Mouse (Mus musculus) ES-E14 (cell line): ENCODE data around the gene Esf1. TPM values are rescaled to one million over a fixed set of nuclear protein-coding genes. Genes with fewer than 3 reads are reported as not detected.

ENCODE experiments used
- DNase-seq: peaks from one replicate; pipeline ENCODE4 v3.0.0-alpha.2; 2013; ENCODE audit warnings: low read depth, low spot score
- H3K27ac ChIP-seq: 2 replicates; pipeline ENCODE4 v1.5.1; 2012; ENCODE audit warnings: low read depth, mild to moderate bottlenecking, low read length, moderate library complexity, mixed read lengths; ENCODE audit not compliant: poor library complexity, insufficient read depth, severe bottlenecking
- H3K36me3 ChIP-seq: 2 replicates; pipeline ENCODE4 v1.6.1; 2012; ENCODE audit warnings: mild to moderate bottlenecking, low read length, moderate library complexity, mixed read lengths; ENCODE audit not compliant: control insufficient read depth, poor library complexity, insufficient read depth, severe bottlenecking
- H3K4me1 ChIP-seq, 2 experiments: fragments of 150-350 bp in 1 of 2; sonication (generic) in 1 of 2; 2 replicates each; pipeline ENCODE4 v1.6.1; 2012; ENCODE audit warnings: low read length in 2 of 2, mild to moderate bottlenecking in 1 of 2, mixed read lengths in 1 of 2; ENCODE audit not compliant: control insufficient read depth in 2 of 2, insufficient read depth in 2 of 2, poor library complexity in 1 of 2
- H3K4me3 ChIP-seq, 2 experiments: fragments of 150-350 bp in 1 of 2; sonication (generic) in 1 of 2; 2 replicates each; pipeline ENCODE4 v1.5.1; 2012; ENCODE audit warnings: low read length in 2 of 2, low read depth in 1 of 2, mild to moderate bottlenecking in 1 of 2, mixed read lengths in 1 of 2; ENCODE audit not compliant: insufficient read depth in 1 of 2, poor library complexity in 1 of 2, severe bottlenecking in 1 of 2
- H3K9ac ChIP-seq: 2 replicates; pipeline ENCODE4 v1.6.1; 2012; ENCODE audit warnings: low read depth, mild to moderate bottlenecking, low read length, mixed read lengths; ENCODE audit not compliant: poor library complexity, insufficient read depth, severe bottlenecking
- H3K9me3 ChIP-seq: fragments of 150-350 bp; sonication (generic); 2 replicates; pipeline ENCODE4 v1.6.1; 2012; ENCODE audit warnings: low read depth, mild to moderate bottlenecking, low read length; ENCODE audit not compliant: control insufficient read depth, insufficient read depth
- CHD2 ChIP-seq: IDR thresholded peaks from 2 replicates; pipeline ENCODE4 v1.6.1; 2014; ENCODE audit warnings: mild to moderate bottlenecking, low read depth, low read length, inconsistent platforms
- HCFC1 ChIP-seq: IDR thresholded peaks from 2 replicates; pipeline ENCODE4 v1.6.1; 2012; ENCODE audit warnings: low read length, inconsistent platforms, borderline replicate concordance; ENCODE audit not compliant: insufficient read depth
- MAFK ChIP-seq: IDR thresholded peaks from 2 replicates; pipeline ENCODE4 v1.6.1; 2014; ENCODE audit warnings: mild to moderate bottlenecking, low read depth, low read length, inconsistent platforms; ENCODE audit not compliant: insufficient read depth
- ZC3H11A ChIP-seq: IDR thresholded peaks from 2 replicates; pipeline ENCODE4 v1.6.1; 2012; ENCODE audit warnings: low read depth, mild to moderate bottlenecking, inconsistent platforms, low read length, borderline replicate concordance
- ZNF384 ChIP-seq: IDR thresholded peaks from 2 replicates; pipeline ENCODE4 v1.6.1; 2012; ENCODE audit warnings: low read depth, low read length, inconsistent platforms
- in situ Hi-C, 2 experiments: fragments of 600-800 bp; cut with MboI; formaldehyde crosslinking; loops; one replicate each; pipeline ENCODE4 v1.15.1; 2025; ENCODE audit warnings: low sequenced_read_pairs in 2 of 2, inconsistent platforms in 1 of 2; ENCODE audit not compliant: unreplicated experiment in 2 of 2
- total RNA-seq: library from RNA; depleted of rRNA; stranded (reverse); fragments of 300-350 nt; gene quantifications from 2 replicates; pipeline ENCODE4 v1.2.3, GENCODE M21; 2012

Gene Esf1
- total RNA-seq, 1 experiment, result 41.9 TPM

GRCm38 (mm10) chr2:140113851-140114250, 56.5 kb downstream of the Esf1 start:
- Histone ChIP-seq H3K36me3 (no peaks in the 10 kb centered on the region), H3K4me3 (no peak overlapping the region), H3K27ac (no peak overlapping the region), H3K9me3 (no peaks in the 10 kb centered on the region), H3K9ac (no peak overlapping the region), H3K4me1 (no peaks in the 10 kb centered on the region)
- in situ Hi-C loops, result no loop called here
- no peak for DNase-seq
- TF ChIP-seq ZC3H11A (no peak), ZNF384 (no peak), HCFC1 (no peak), CHD2 (no peak), MAFK (no peak)

GRCm38 (mm10) chr2:140108945-140109344, 61.4 kb downstream of the Esf1 start:
- Histone ChIP-seq H3K9ac (no peak overlapping the region), H3K27ac (no peak overlapping the region), H3K9me3 (no peaks in the 10 kb centered on the region), H3K4me3 (no peak overlapping the region), H3K36me3 (no peaks in the 10 kb centered on the region), H3K4me1 (no peaks in the 10 kb centered on the region)
- in situ Hi-C loops, result no loop called here
- DNase-seq, result no peak
- no peak for TF ChIP-seq ZNF384
- TF ChIP-seq MAFK, result no peak
- TF ChIP-seq CHD2, result no peak
- TF ChIP-seq HCFC1, result no peak
- TF ChIP-seq ZC3H11A, result no peak

GRCm38 (mm10) chr2:140107641-140108040, 62.7 kb downstream of the Esf1 start:
- Histone ChIP-seq H3K4me1 (no peaks in the 10 kb centered on the region), H3K9ac (no peak overlapping the region), H3K36me3 (no peaks in the 10 kb centered on the region), H3K27ac (no peak overlapping the region), H3K4me3 (no peak overlapping the region), H3K9me3 (no peaks in the 10 kb centered on the region)
- TF ChIP-seq HCFC1 (no peak), ZC3H11A (no peak), MAFK (no peak), CHD2 (no peak), ZNF384 (no peak)
- in situ Hi-C loops, result no loop called here
- DNase-seq, result no peak

- H3K27ac ChIP-seq, result no peak overlapping the region
- in situ Hi-C loops, result no loop called here
- H3K4me1 ChIP-seq, result no peaks in the 10 kb centered on the region
- H3K36me3 ChIP-seq, result no peaks in the 10 kb centered on the region
- H3K9ac ChIP-seq, result no peak overlapping the region
- H3K4me3 ChIP-seq, result no peak overlapping the region
- H3K9me3 ChIP-seq, result no peaks in the 10 kb centered on the region
- DNase-seq, result no peak
- TF ChIP-seq ZC3H11A (no peak), ZNF384 (no peak), HCFC1 (no peak), MAFK (no peak), CHD2 (no peak)
These were observed 65.4 kb downstream of the Esf1 start for GRCm38 (mm10) chr2:140104951-140105350.
